Mouse (Mus musculus) MEL-GATA-1-ER (cell line): Measurements from ENCODE around the gene Arhgap5.

Source experiments
- DNase-seq: peaks from one replicate; pipeline ENCODE4 v3.0.0-alpha.2; 2012; ENCODE audit warnings: low read depth; ENCODE audit errors: extremely low read depth

The Arhgap5 gene

GRCm38 (mm10) chr12:52503456-52504320 is at the start of gene Arhgap5:
Gene Arhgap5 (plus strand): TSS chr12:52503972.
- DNase-seq: peak; percentile 88

- no peak for DNase-seq
Observed at GRCm38 (mm10) chr12:52464593-52464992, 39.2 kb upstream of the Arhgap5 start.

- DNase-seq: no peak
Observed at GRCm38 (mm10) chr12:52471621-52472020, 32.2 kb upstream of the Arhgap5 start.

- peak; percentile 60 for DNase-seq
Observed at GRCm38 (mm10) chr12:52473988-52474968, 29.5 kb upstream of the Arhgap5 start.

GRCm38 (mm10) chr12:52476036-52476435 is 27.7 kb upstream of the Arhgap5 start:
- no peak for DNase-seq

GRCm38 (mm10) chr12:52478611-52479010 is 25.2 kb upstream of the Arhgap5 start:
- DNase-seq: no peak

GRCm38 (mm10) chr12:52479323-52479722 is 24.4 kb upstream of the Arhgap5 start:
- no peak for DNase-seq

- no peak for DNase-seq
Observed at GRCm38 (mm10) chr12:52480851-52481250, 22.9 kb upstream of the Arhgap5 start.

GRCm38 (mm10) chr12:52481969-52482550 is 21.7 kb upstream of the Arhgap5 start:
- DNase-seq: no peak

GRCm38 (mm10) chr12:52483219-52483618 is 20.6 kb upstream of the Arhgap5 start:
- DNase-seq: no peak

GRCm38 (mm10) chr12:52488266-52488975 is 15.4 kb upstream of the Arhgap5 start:
- DNase-seq: no peak

GRCm38 (mm10) chr12:52493281-52493681 is 10.5 kb upstream of the Arhgap5 start:
- DNase-seq: no peak

GRCm38 (mm10) chr12:52497209-52497608 is 6.6 kb upstream of the Arhgap5 start:
- no peak for DNase-seq

GRCm38 (mm10) chr12:52500915-52501833 is 2.6 kb upstream of the Arhgap5 start:
- DNase-seq: peak; percentile 63

GRCm38 (mm10) chr12:52502161-52502560 is 1.6 kb upstream of the Arhgap5 start:
- peak; percentile 51 for DNase-seq

GRCm38 (mm10) chr12:52503131-52503455 is 679 bp upstream of the Arhgap5 start:
- DNase-seq: no peak

- DNase-seq: peak; percentile 57
Observed at GRCm38 (mm10) chr12:52504331-52505181, 784 bp downstream of the Arhgap5 start.

GRCm38 (mm10) chr12:52524699-52525098 is 20.9 kb downstream of the Arhgap5 start:
- DNase-seq: no peak

GRCm38 (mm10) chr12:52525486-52525885 is 21.7 kb downstream of the Arhgap5 start:
- DNase-seq: no peak
